Mouse (Mus musculus) brain, embryonic 14.5 days (tissue): ENCODE data around the gene Mgea5.

Experiments
- CTCF ChIP-seq: fragments of 200-500 bp; IDR thresholded peaks from 2 replicates; pipeline ENCODE4 v1.5.1; 2012; ENCODE audit warnings: inconsistent platforms, mild to moderate bottlenecking, moderate library complexity, borderline replicate concordance; ENCODE audit not compliant: insufficient read depth, insufficient read length; ENCODE audit errors: extremely low read depth
- POLR2A ChIP-seq: fragments of 200-500 bp; IDR thresholded peaks from 2 replicates; pipeline ENCODE4 v1.6.1; 2012; ENCODE audit warnings: mild to moderate bottlenecking, inconsistent platforms, borderline replicate concordance; ENCODE audit not compliant: poor library complexity, insufficient read depth, insufficient read length, severe bottlenecking; ENCODE audit errors: extremely low read depth

GRCm38 (mm10) chr19:45740817-45741216 is 42.8 kb downstream of the Mgea5 start:
- TF ChIP-seq CTCF = no peak
- TF ChIP-seq POLR2A = no peak
